Mouse (Mus musculus) naive thymus-derived CD4-positive, alpha-beta T cell, adult 2 months (primary cell): ENCODE measurements at regions not wholly inside any gene's neighbourhood (a gene's known extent, or its start where the extent isn't known, plus 50 kb on each side); places are given as distances from the start of the nearest gene placed in this dataset.

Source experiments
- DNase-seq: peaks from one replicate; pipeline ENCODE4 v3.0.0-alpha.2; 2011; ENCODE audit warnings: low read depth

- no peak for DNase-seq
Measured at GRCm38 (mm10) chr12:118411767-118412430, 110.7 kb upstream of the Sp4 start.

- DNase-seq: no peak
Measured at GRCm38 (mm10) chr12:118410917-118411316, 109.7 kb upstream of the Sp4 start.

GRCm38 (mm10) chr12:118405135-118405534, 103.9 kb upstream of the Sp4 start:
- DNase-seq: no peak

- no peak for DNase-seq
Measured at GRCm38 (mm10) chr12:118404171-118404570, 102.9 kb upstream of the Sp4 start.

- DNase-seq: no peak
Measured at GRCm38 (mm10) chr12:118403519-118404087, 102.4 kb upstream of the Sp4 start.

- no peak for DNase-seq
Measured at GRCm38 (mm10) chr12:118401377-118401776, 100.1 kb upstream of the Sp4 start.

- no peak for DNase-seq
Measured at GRCm38 (mm10) chr12:118391654-118392053, 90.4 kb upstream of the Sp4 start.

GRCm38 (mm10) chr12:118381013-118381412, 79.8 kb upstream of the Sp4 start:
- DNase-seq: no peak

- DNase-seq: no peak
Measured at GRCm38 (mm10) chr12:118377898-118378297, 76.7 kb upstream of the Sp4 start.

GRCm38 (mm10) chr12:118376521-118377493, 75.6 kb upstream of the Sp4 start:
- DNase-seq: peak; percentile 86

GRCm38 (mm10) chr12:118373250-118373649, 72.0 kb upstream of the Sp4 start:
- peak; percentile 72 for DNase-seq

GRCm38 (mm10) chr12:118371905-118372304, 70.7 kb upstream of the Sp4 start:
- no peak for DNase-seq

GRCm38 (mm10) chr12:118367307-118368076, 66.3 kb upstream of the Sp4 start:
- no peak for DNase-seq

- DNase-seq: no peak
Measured at GRCm38 (mm10) chr12:118352866-118353265, 51.6 kb upstream of the Sp4 start.

- no peak for DNase-seq
Measured at GRCm38 (mm10) chr12:118351421-118351820, 50.2 kb upstream of the Sp4 start.
